Mouse (Mus musculus) stomach, postnatal 0 days (tissue): ENCODE results near the gene Cldn6. TPM values are rescaled to one million over a fixed set of nuclear protein-coding genes. Genes with fewer than 3 reads are reported as not detected.
A peak's percentile ranks its signal among the peaks of the same experiment; 100 is the strongest.

Experiments used
- ATAC-seq: fragments of 200-750 bp; cut with Nextera tagmentation; 2 replicates; pipeline ENCODE4 v1.8.0; 2017; ENCODE audit not compliant: low FRiP score, low TSS enrichment
- DNase-seq: peaks from one replicate; pipeline ENCODE4 v3.0.0-alpha.2; 2016; ENCODE audit warnings: low spot score
- H3K27ac ChIP-seq: fragments of 300-500 bp; sonication (generic); replicated peaks from 2 replicates; pipeline ENCODE4 v1.5.1; 2014; ENCODE audit warnings: mild to moderate bottlenecking, control low read depth
- H3K27me3 ChIP-seq: fragments of 300-500 bp; sonication (generic); 2 replicates; pipeline ENCODE4 v1.6.1; 2014; ENCODE audit warnings: low read length; ENCODE audit not compliant: control insufficient read depth, insufficient read depth
- H3K36me3 ChIP-seq: fragments of 300-500 bp; sonication (generic); 2 replicates; pipeline ENCODE4 v1.6.1; 2014; ENCODE audit warnings: low read length, mixed read lengths; ENCODE audit not compliant: control insufficient read depth, insufficient read depth
- H3K4me1 ChIP-seq: fragments of 300-500 bp; sonication (generic); replicated peaks from 2 replicates; pipeline ENCODE4 v1.6.1; 2014; ENCODE audit warnings: antibody characterized with exemption; ENCODE audit not compliant: control insufficient read depth, insufficient read depth
- H3K4me2 ChIP-seq: fragments of 300-500 bp; sonication (generic); replicated peaks from 2 replicates; pipeline ENCODE4 v1.6.1; 2014; ENCODE audit warnings: low read depth, mild to moderate bottlenecking, control low read depth, moderate library complexity
- H3K4me3 ChIP-seq: fragments of 300-500 bp; sonication (generic); 2 replicates; pipeline ENCODE4 v1.5.1; 2014; ENCODE audit warnings: low read depth, low read length, control low read depth
- H3K9ac ChIP-seq: fragments of 300-500 bp; sonication (generic); 2 replicates; pipeline ENCODE4 v1.6.1; 2014; ENCODE audit warnings: mild to moderate bottlenecking, low read length, control low read depth, mixed read lengths
- H3K9me3 ChIP-seq: fragments of 300-500 bp; sonication (generic); 2 replicates; pipeline ENCODE4 v1.6.1; 2016; ENCODE audit warnings: low read length; ENCODE audit not compliant: control insufficient read depth
- CTCF ChIP-seq: IDR thresholded peaks from 2 replicates; pipeline ENCODE4 v1.5.1; 2016; ENCODE audit warnings: antibody characterized with exemption, low read depth, mild to moderate bottlenecking, moderate library complexity
- EP300 ChIP-seq: optimal IDR thresholded peaks from 2 replicates; pipeline ENCODE3; 2016; ENCODE audit warnings: antibody characterized with exemption
- WGBS: fragments of 180-500 bp; shearing (Covaris S2); extraction: QIAGEN DNeasy Blood & Tissue Kit; methylation state at CpG from one replicate; pipeline ENCODE4 v1.1.7; 2014; 5-methylcytosine and 5-hydroxymethylcytosine counted together
- polyA plus RNA-seq: library from polyadenylated mRNA; unstranded; fragments of >200 nt; fragmentation: Nextera tagmentation; extraction: Ambion mirVana; gene quantifications from 2 replicates; pipeline ENCODE4 v1.2.1, GENCODE M21; 2015

Gene Cldn6
- polyA plus RNA-seq, 1 experiment from 2014 or later = 3.2 TPM

- H3K36me3 ChIP-seq = no peaks in the 10 kb centered on the region
- peak overlapping the region; percentile 59 for H3K9ac ChIP-seq
- H3K4me3 ChIP-seq = peak overlapping the region; percentile 50
- H3K27ac ChIP-seq = peak overlapping the region; percentile 91
- TF ChIP-seq EP300 (no peak), CTCF (no peak)
- H3K27me3 ChIP-seq = 0 out of 2 replicates have a peak, but pooled peaks cover 2% of the 10 kb centered on the region
- under 1% methylated on average over 37 of the region's 37 CpGs for WGBS
- ATAC-seq (no peak), DNase-seq (peak; percentile 66)
- H3K4me1 ChIP-seq = peaks cover 13% of the 10 kb centered on the region
- H3K9me3 ChIP-seq = no peaks in the 10 kb centered on the region
- H3K4me2 ChIP-seq = peak overlapping the region; percentile 93
Measured at GRCm38 (mm10) chr17:23676473-23677031, 2.5 kb upstream of the Cldn6 start.

- TF ChIP-seq CTCF (no peak), EP300 (no peak)
- ATAC-seq = peak; percentile 36
- under 1% methylated on average over 34 of the region's 34 CpGs for WGBS
- Histone ChIP-seq H3K4me3 (peak within 1 kb of the TSS; percentile 50), H3K9ac (peak within 1 kb of the TSS; percentile 59), H3K36me3 (no peaks in the 10 kb centered on the region), H3K27me3 (0 out of 2 replicates have a peak, but pooled peaks cover 2% of the 10 kb centered on the region), H3K4me2 (peak within 1 kb of the TSS; percentile 93), H3K9me3 (no peaks in the 10 kb centered on the region), H3K4me1 (peaks cover 13% of the 10 kb centered on the region), H3K27ac (peak within 1 kb of the TSS; percentile 91)
- DNase-seq = peak; percentile 89
Measured at GRCm38 (mm10) chr17:23677236-23677679, 1.8 kb upstream of the Cldn6 start, which contains the start of gene Tnfrsf12a. Gene Tnfrsf12a (minus strand): TSS chr17:23677468.

GRCm38 (mm10) chr17:23680336-23680735 lies 1.3 kb downstream of the Cldn6 start:
- no peak overlapping the region for H3K9ac ChIP-seq
- no peak for ATAC-seq
- H3K9me3 ChIP-seq = no peaks in the 10 kb centered on the region
- no peaks in the 10 kb centered on the region for H3K36me3 ChIP-seq
- no peak overlapping the region for H3K27ac ChIP-seq
- no peak overlapping the region for H3K4me2 ChIP-seq
- TF ChIP-seq EP300 = no peak
- TF ChIP-seq CTCF = no peak
- peaks cover 5% of the 10 kb centered on the region; the same call in 1 of the 2 replicates for H3K4me1 ChIP-seq
- 0 out of 2 replicates have a peak, but pooled peaks cover 2% of the 10 kb centered on the region for H3K27me3 ChIP-seq
- 54% methylated on average over 9 of the region's 9 CpGs for WGBS
- no peak for DNase-seq
- H3K4me3 ChIP-seq = no peak overlapping the region

- ATAC-seq (peak; percentile 75), DNase-seq (peak; percentile 81)
- H3K27ac ChIP-seq = no peak overlapping the region
- H3K4me2 ChIP-seq = no peak overlapping the region
- no peaks in the 10 kb centered on the region for H3K9me3 ChIP-seq
- WGBS = 48% methylated on average over 10 of the region's 10 CpGs
- peaks cover 5% of the 10 kb centered on the region; the same call in 1 of the 2 replicates for H3K4me1 ChIP-seq
- H3K4me3 ChIP-seq = no peak overlapping the region
- no peaks in the 10 kb centered on the region for H3K36me3 ChIP-seq
- no peak overlapping the region for H3K9ac ChIP-seq
- 0 out of 2 replicates have a peak, but pooled peaks cover 2% of the 10 kb centered on the region for H3K27me3 ChIP-seq
- TF ChIP-seq CTCF (no peak), EP300 (no peak)
Measured at GRCm38 (mm10) chr17:23681086-23681485, 2.0 kb downstream of the Cldn6 start.

- no peak overlapping the region for H3K27ac ChIP-seq
- DNase-seq (no peak), ATAC-seq (0 out of 2 replicates have a peak, but pooled peaks have one; percentile 12)
- H3K9ac ChIP-seq = no peak overlapping the region
- 0 out of 2 replicates have a peak, but pooled peaks cover 2% of the 10 kb centered on the region for H3K27me3 ChIP-seq
- H3K36me3 ChIP-seq = no peaks in the 10 kb centered on the region
- no peak overlapping the region for H3K4me3 ChIP-seq
- peaks cover 5% of the 10 kb centered on the region; the same call in 1 of the 2 replicates for H3K4me1 ChIP-seq
- H3K9me3 ChIP-seq = no peaks in the 10 kb centered on the region
- no peak for TF ChIP-seq CTCF
- no peak overlapping the region for H3K4me2 ChIP-seq
- WGBS = 36% methylated on average over 4 of the region's 4 CpGs
Measured at GRCm38 (mm10) chr17:23682092-23682491, 3.0 kb downstream of the Cldn6 start.

GRCm38 (mm10) chr17:23682530-23682929 lies 3.5 kb downstream of the Cldn6 start:
- Histone ChIP-seq H3K9ac (no peak overlapping the region), H3K27ac (no peak overlapping the region), H3K4me3 (no peak overlapping the region), H3K27me3 (0 out of 2 replicates have a peak, but pooled peaks cover 2% of the 10 kb centered on the region), H3K9me3 (no peaks in the 10 kb centered on the region), H3K4me1 (peaks cover 4% of the 10 kb centered on the region; the same call in 1 of the 2 replicates), H3K4me2 (no peak overlapping the region), H3K36me3 (no peaks in the 10 kb centered on the region)
- ATAC-seq (no peak), DNase-seq (no peak)
- TF ChIP-seq CTCF (no peak), EP300 (no peak)
- 84% methylated on average over 3 of the region's 3 CpGs for WGBS
